Mouse (Mus musculus): ENCODE measurements around the gene Zfp629. TPM values are rescaled to one million over a fixed set of nuclear protein-coding genes. Genes with fewer than 3 reads are reported as not detected.
"Not testable (repeated sequence)": the region's sequence is repeated elsewhere in the genome, so short reads cannot be mapped to it uniquely, and the experiment has no call there.

Zfp629 gene
- polyA plus RNA-seq, 1 experiment from 2014 or later = 9.8 TPM

DNA sequence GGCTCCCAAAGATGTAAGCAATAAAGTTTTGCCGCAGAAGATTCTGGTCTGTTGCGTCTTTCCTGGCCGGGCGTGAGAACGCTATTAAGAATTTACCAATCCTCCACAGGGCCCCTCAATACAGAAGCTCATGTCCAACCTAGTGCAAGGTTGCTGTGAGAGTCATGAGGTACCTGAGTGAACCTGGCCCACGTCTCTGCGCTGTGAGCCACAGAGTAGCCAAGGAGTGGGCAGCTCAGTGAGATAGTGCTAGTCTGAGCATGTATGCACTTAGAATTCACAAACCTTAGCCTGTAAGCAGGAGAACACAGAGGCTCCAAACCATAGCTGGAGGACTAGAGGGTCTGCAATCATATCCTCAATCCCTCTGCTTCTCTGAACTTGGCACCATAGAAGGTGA, 10.4 kb upstream of the Zfp629 start:
- 96% methylated on average over 7 of the region's 7 CpGs for WGBS
- DNase-seq (ENCODE audit: low spot score) = no peak
- H3K4me2 ChIP-seq = peak overlapping the region; percentile 12; the same call in 1 of the 2 replicates
- peaks cover 10% of the 10 kb centered on the region for H3K4me1 ChIP-seq (replicated peaks; ENCODE audit: control insufficient read depth, insufficient read depth, low read length)
- no peaks in the 10 kb centered on the region for H3K27me3 ChIP-seq (replicated peaks; ENCODE audit: control insufficient read depth, insufficient read depth, low read length)
- H3K9me3 ChIP-seq (ENCODE audit: control insufficient read depth, low read length) = no peaks in the 10 kb centered on the region
- no peaks in the 10 kb centered on the region for H3K36me3 ChIP-seq (ENCODE audit: control insufficient read depth, insufficient read depth, low read length)
- H3K4me3 ChIP-seq (ENCODE audit: low read depth, low read length) = no peak overlapping the region
- H3K9ac ChIP-seq (ENCODE audit: low read depth, low read length) = no peak overlapping the region
- H3K27ac ChIP-seq (ENCODE audit: low read depth, low read length) = no peak overlapping the region
- ATAC-seq (replicated peaks; ENCODE audit: low FRiP score) = 0 out of 2 replicates have a peak, but pooled peaks have one; percentile 4

DNA sequence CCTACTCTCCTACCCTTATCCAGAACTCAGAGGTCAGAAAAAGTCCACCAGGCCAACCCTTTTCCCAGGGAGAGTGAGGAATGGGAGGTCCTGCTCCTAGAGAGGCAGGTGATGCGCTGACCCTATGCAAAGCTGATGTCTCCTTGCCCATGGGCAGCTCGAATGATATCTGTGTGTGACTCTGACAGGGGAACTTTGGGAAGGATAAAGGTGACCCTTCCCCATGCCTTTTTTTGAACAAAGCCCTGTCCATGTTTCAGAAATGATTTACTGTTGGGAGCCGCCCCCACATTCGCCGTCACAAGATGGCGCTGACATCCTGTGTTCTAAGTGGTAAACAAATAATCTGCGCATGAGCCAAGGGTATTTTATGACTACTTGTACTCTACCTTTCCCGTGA, 2.8 kb upstream of the Zfp629 start:
- 91% methylated on average over 7 of the region's 8 CpGs for whole genome bisulfite sequencing

DNA sequence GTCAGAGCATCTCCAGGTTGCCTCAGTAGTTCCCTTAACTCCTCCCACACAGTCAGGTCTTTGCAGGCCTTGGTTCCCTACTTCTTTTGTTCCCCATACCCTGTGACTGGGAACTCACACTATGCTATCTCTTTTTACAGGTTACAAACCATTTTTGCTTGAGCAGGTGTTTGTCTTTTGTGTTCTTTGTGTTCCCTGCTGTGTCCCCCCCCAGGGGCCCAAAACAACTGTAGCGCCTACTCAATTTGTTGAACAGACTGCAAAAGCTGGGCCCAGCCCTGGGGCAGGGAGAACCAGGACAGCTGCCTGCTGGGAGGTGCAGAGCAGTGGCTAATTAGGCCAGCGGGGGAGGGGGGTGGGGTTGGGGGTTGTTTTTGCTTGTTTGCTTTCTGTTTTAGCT, 2.4 kb upstream of the Zfp629 start:
- H3K4me3 ChIP-seq (ENCODE audit: low read depth, low read length) = no peak overlapping the region

More for the DNA sequence above, 2.8 kb upstream of the Zfp629 start:
- H3K27ac ChIP-seq (ENCODE audit: low read depth, low read length); H3K9ac ChIP-seq (ENCODE audit: low read depth, low read length); H3K4me3 ChIP-seq (ENCODE audit: low read depth, low read length); H3K27me3 ChIP-seq (replicated peaks; ENCODE audit: control insufficient read depth, insufficient read depth, low read length); ATAC-seq (replicated peaks; ENCODE audit: low FRiP score); DNase-seq (ENCODE audit: low spot score); H3K9me3 ChIP-seq (ENCODE audit: control insufficient read depth, low read length); H3K36me3 ChIP-seq (ENCODE audit: control insufficient read depth, insufficient read depth, low read length); H3K4me2 ChIP-seq; H3K4me1 ChIP-seq (replicated peaks; ENCODE audit: control insufficient read depth, insufficient read depth, low read length): not testable (repeated sequence)

DNA sequence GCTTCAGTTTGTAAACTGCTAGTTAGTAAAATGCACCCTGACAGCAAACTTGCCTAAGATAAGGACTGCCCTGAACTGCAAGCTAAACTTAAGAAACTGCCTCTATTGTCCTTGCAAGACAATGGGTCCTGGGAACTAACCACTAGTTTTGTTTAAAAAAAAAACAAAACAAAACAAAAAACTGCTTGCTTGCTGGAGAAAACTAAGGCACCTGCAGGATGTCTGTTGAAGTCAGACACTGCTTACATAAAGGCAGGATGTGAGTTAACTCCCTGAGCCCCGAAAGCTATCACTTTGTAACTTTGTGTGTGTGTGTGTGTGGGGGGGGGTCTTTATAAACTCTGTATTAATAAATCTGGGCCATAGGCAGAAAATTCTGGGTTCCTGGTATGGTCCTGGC, 1.3 kb upstream of the Zfp629 start:
- Histone ChIP-seq H3K9me3 (ENCODE audit: control insufficient read depth, low read length) (no peaks in the 10 kb centered on the region), H3K36me3 (ENCODE audit: control insufficient read depth, insufficient read depth, low read length) (peaks cover 10% of the 10 kb centered on the region), H3K4me3 (ENCODE audit: low read depth, low read length) (no peak overlapping the region), H3K27me3 (replicated peaks; ENCODE audit: control insufficient read depth, insufficient read depth, low read length) (no peaks in the 10 kb centered on the region), H3K9ac (ENCODE audit: low read depth, low read length) (no peak overlapping the region), H3K27ac (ENCODE audit: low read depth, low read length) (no peak overlapping the region), H3K4me2 (no peak overlapping the region), H3K4me1 (replicated peaks; ENCODE audit: control insufficient read depth, insufficient read depth, low read length) (peaks cover 9% of the 10 kb centered on the region; the same call in 1 of the 2 replicates)
- DNase-seq (ENCODE audit: low spot score) (no peak), ATAC-seq (replicated peaks; ENCODE audit: low FRiP score) (no peak)
- WGBS = 74% methylated on average over 1 of the region's 1 CpGs

More for the DNA sequence above, 2.4 kb upstream of the Zfp629 start:
- no peaks in the 10 kb centered on the region for H3K9me3 ChIP-seq (ENCODE audit: control insufficient read depth, low read length)
- H3K4me1 ChIP-seq (replicated peaks; ENCODE audit: control insufficient read depth, insufficient read depth, low read length) = peaks cover 9% of the 10 kb centered on the region; the same call in 1 of the 2 replicates
- no peak overlapping the region for H3K27ac ChIP-seq (ENCODE audit: low read depth, low read length)
- DNase-seq (ENCODE audit: low spot score) (no peak), ATAC-seq (replicated peaks; ENCODE audit: low FRiP score) (no peak)
- no peak overlapping the region for H3K9ac ChIP-seq (ENCODE audit: low read depth, low read length)
- no peaks in the 10 kb centered on the region for H3K27me3 ChIP-seq (replicated peaks; ENCODE audit: control insufficient read depth, insufficient read depth, low read length)
- no peaks in the 10 kb centered on the region for H3K36me3 ChIP-seq (ENCODE audit: control insufficient read depth, insufficient read depth, low read length)
- WGBS = 67% methylated on average over 2 of the region's 2 CpGs
- H3K4me2 ChIP-seq = no peak overlapping the region

DNA sequence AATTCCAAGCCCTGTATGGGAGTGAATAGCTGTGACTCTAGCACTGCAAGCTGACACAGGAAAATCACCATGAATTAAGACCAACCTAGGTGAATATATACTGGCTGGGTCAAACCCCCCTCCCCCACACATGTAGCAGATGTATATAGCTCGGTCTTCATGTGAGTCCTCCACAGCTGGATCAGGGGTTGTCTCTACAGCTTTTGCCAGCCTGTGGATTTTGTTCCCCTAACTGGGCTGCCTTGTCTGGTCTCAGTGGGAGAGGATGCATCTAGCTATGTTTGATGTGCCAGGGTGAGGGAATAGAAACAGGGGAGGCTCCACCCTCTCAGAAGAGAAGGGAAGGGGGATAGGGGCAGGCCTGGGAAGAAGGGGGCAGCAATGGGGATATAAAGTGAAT, 739 bp upstream of the Zfp629 start:
- H3K4me3 ChIP-seq (ENCODE audit: low read depth, low read length) = no peak overlapping the region
- no peaks in the 10 kb centered on the region; the same call in 1 of the 2 replicates for H3K9me3 ChIP-seq (ENCODE audit: control insufficient read depth, low read length)
- WGBS = 74% methylated on average over 1 of the region's 1 CpGs
- no peak for ATAC-seq (replicated peaks; ENCODE audit: low FRiP score)
- H3K36me3 ChIP-seq (ENCODE audit: control insufficient read depth, insufficient read depth, low read length) = peaks cover 16% of the 10 kb centered on the region
- peaks cover 9% of the 10 kb centered on the region; the same call in 1 of the 2 replicates for H3K4me1 ChIP-seq (replicated peaks; ENCODE audit: control insufficient read depth, insufficient read depth, low read length)
- H3K27me3 ChIP-seq (replicated peaks; ENCODE audit: control insufficient read depth, insufficient read depth, low read length) = no peaks in the 10 kb centered on the region
- H3K4me2 ChIP-seq = no peak overlapping the region
- no peak overlapping the region for H3K9ac ChIP-seq (ENCODE audit: low read depth, low read length)
- no peak for DNase-seq (ENCODE audit: low spot score)
- no peak overlapping the region for H3K27ac ChIP-seq (ENCODE audit: low read depth, low read length)

DNA sequence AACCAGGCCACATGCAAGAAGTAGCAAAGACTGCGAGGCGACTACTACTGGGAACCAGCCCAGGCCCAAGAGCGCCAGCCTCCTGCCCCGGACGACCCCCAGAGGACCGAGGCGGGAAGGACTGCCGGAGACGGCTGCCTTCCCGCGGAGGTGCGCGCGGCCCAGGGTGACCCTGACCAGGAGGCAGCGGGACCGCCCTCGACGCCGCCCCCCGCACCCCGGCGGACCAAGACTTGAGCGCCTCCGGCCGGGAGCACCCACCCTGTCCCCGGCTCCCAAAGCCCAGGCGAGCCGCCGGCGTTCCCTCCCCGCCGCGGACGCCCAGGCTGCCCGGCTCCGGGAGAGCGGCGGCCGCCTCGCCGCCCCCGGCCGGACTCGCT, 1.1 kb downstream of the Zfp629 start:
- Histone ChIP-seq H3K4me1 (replicated peaks; ENCODE audit: control insufficient read depth, insufficient read depth, low read length) (peaks cover 9% of the 10 kb centered on the region; the same call in 1 of the 2 replicates), H3K4me2 (peak overlapping the region; percentile 66), H3K9me3 (ENCODE audit: control insufficient read depth, low read length) (no peaks in the 10 kb centered on the region; the same call in 1 of the 2 replicates), H3K9ac (ENCODE audit: low read depth, low read length) (peak overlapping the region; percentile 97), H3K36me3 (ENCODE audit: control insufficient read depth, insufficient read depth, low read length) (peaks cover 32% of the 10 kb centered on the region), H3K27me3 (replicated peaks; ENCODE audit: control insufficient read depth, insufficient read depth, low read length) (no peaks in the 10 kb centered on the region), H3K4me3 (ENCODE audit: low read depth, low read length) (peak overlapping the region; percentile 98), H3K27ac (ENCODE audit: low read depth, low read length) (peak overlapping the region; percentile 74)
- 1% methylated on average over 42 of the region's 44 CpGs for WGBS
- DNase-seq (ENCODE audit: low spot score) (peak; percentile 72), ATAC-seq (replicated peaks; ENCODE audit: low FRiP score) (peak; percentile 69)

DNA sequence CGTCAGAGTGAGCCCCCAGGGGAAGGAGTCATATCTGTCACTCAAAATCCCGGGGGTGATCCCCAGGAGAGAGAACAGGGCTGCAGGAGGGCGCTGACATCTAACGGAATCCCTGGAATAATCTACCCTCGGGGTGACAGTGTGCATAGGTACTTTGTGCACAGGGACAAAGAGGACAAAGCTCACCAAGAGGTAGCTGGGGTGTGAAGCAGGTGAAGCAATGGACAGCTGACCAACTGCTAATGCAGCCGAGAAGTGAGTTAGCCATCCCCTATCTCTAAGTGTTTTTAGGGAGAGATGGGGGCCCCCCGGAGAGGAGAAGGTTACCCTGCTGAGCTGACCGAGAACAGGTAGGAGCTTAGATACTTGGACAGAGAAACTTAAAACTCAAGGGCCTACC, 1.5 kb downstream of the Zfp629 start:
- no peak for DNase-seq (ENCODE audit: low spot score)
- 34% methylated on average over 8 of the region's 8 CpGs for WGBS
- H3K9ac ChIP-seq (ENCODE audit: low read depth, low read length) = peak overlapping the region; percentile 97
- peak overlapping the region; percentile 98 for H3K4me3 ChIP-seq (ENCODE audit: low read depth, low read length)
- H3K4me2 ChIP-seq = peak overlapping the region; percentile 66
- H3K4me1 ChIP-seq (replicated peaks; ENCODE audit: control insufficient read depth, insufficient read depth, low read length) = peaks cover 9% of the 10 kb centered on the region; the same call in 1 of the 2 replicates
- no peaks in the 10 kb centered on the region; the same call in 1 of the 2 replicates for H3K9me3 ChIP-seq (ENCODE audit: control insufficient read depth, low read length)
- H3K27ac ChIP-seq (ENCODE audit: low read depth, low read length) = no peak overlapping the region; the same call in 1 of the 2 replicates
- no peak for ATAC-seq (replicated peaks; ENCODE audit: low FRiP score)
- no peaks in the 10 kb centered on the region for H3K27me3 ChIP-seq (replicated peaks; ENCODE audit: control insufficient read depth, insufficient read depth, low read length)
- H3K36me3 ChIP-seq (ENCODE audit: control insufficient read depth, insufficient read depth, low read length) = peaks cover 32% of the 10 kb centered on the region

DNA sequence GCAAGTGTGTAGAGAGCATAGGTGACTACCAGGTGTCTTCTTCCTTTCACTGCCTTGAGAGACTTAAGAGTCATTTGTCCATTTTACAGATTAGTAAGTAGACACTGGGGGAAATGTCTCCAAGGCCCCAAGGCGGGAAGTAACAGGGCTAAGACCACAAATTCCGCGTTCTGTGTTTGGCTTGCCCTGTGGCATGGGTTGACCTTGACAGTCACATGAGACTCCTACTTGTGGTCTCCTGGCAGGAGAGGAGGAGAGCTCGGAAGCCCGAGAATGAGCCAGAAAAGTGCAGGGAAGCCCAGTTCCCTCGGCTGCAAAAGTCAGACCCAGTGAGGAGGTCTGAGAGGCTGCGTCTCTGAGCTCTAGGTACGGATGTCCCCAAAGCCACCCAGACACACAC, 2.1 kb downstream of the Zfp629 start:
- peak overlapping the region; percentile 98 for H3K4me3 ChIP-seq (ENCODE audit: low read depth, low read length)

DNA sequence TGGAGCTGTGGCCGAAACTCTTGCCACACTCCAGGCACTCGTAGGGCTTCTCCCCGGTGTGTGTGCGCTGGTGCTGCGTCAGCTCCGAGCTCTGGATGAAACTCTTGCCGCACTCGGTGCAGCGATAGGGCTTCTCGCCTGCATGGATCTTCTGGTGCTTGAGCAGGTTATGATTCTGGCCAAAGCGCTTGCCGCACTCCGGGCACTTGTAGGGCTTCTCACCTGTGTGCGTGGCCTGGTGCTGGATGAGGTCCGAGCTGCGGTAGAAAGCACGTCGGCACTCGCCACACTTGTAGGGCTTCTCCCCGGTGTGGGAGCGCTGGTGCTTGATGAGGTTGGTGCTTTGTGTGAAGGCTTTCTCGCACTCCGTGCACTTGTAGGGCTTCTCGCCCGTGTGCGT, 4.0 kb downstream of the Zfp629 start:
- ATAC-seq (replicated peaks; ENCODE audit: low FRiP score) = no peak
- Histone ChIP-seq H3K4me1 (replicated peaks; ENCODE audit: control insufficient read depth, insufficient read depth, low read length) (peaks cover 9% of the 10 kb centered on the region; the same call in 1 of the 2 replicates), H3K36me3 (ENCODE audit: control insufficient read depth, insufficient read depth, low read length) (peaks cover 35% of the 10 kb centered on the region), H3K9ac (ENCODE audit: low read depth, low read length) (no peak overlapping the region), H3K4me2 (no peak overlapping the region), H3K27ac (ENCODE audit: low read depth, low read length) (no peak overlapping the region), H3K4me3 (ENCODE audit: low read depth, low read length) (no peak overlapping the region), H3K27me3 (replicated peaks; ENCODE audit: control insufficient read depth, insufficient read depth, low read length) (no peaks in the 10 kb centered on the region), H3K9me3 (ENCODE audit: control insufficient read depth, low read length) (no peaks in the 10 kb centered on the region; the same call in 1 of the 2 replicates)
- 96% methylated on average over 26 of the region's 26 CpGs for WGBS
- no peak for DNase-seq (ENCODE audit: low spot score)

More for the DNA sequence above, 2.1 kb downstream of the Zfp629 start:
- H3K4me2 ChIP-seq = peak overlapping the region; percentile 66
- no peaks in the 10 kb centered on the region for H3K27me3 ChIP-seq (replicated peaks; ENCODE audit: control insufficient read depth, insufficient read depth, low read length)
- peaks cover 9% of the 10 kb centered on the region; the same call in 1 of the 2 replicates for H3K4me1 ChIP-seq (replicated peaks; ENCODE audit: control insufficient read depth, insufficient read depth, low read length)
- peaks cover 35% of the 10 kb centered on the region for H3K36me3 ChIP-seq (ENCODE audit: control insufficient read depth, insufficient read depth, low read length)
- WGBS = 87% methylated on average over 8 of the region's 8 CpGs
- H3K27ac ChIP-seq (ENCODE audit: low read depth, low read length) = no peak overlapping the region
- peak overlapping the region; percentile 97; the same call in 1 of the 2 replicates for H3K9ac ChIP-seq (ENCODE audit: low read depth, low read length)
- H3K9me3 ChIP-seq (ENCODE audit: control insufficient read depth, low read length) = no peaks in the 10 kb centered on the region; the same call in 1 of the 2 replicates
- ATAC-seq (replicated peaks; ENCODE audit: low FRiP score) (no peak), DNase-seq (ENCODE audit: low spot score) (no peak)
